Mouse (Mus musculus): ENCODE data around the gene Tpm3. TPM values are rescaled to one million over a fixed set of nuclear protein-coding genes. Genes with fewer than 3 reads are reported as not detected.
"Not testable (repeated sequence)": the region's sequence is repeated elsewhere in the genome, so short reads cannot be mapped to it uniquely, and the experiment has no call there.

Tpm3 gene
- polyA plus RNA-seq, 1 experiment, result 665 TPM

DNA sequence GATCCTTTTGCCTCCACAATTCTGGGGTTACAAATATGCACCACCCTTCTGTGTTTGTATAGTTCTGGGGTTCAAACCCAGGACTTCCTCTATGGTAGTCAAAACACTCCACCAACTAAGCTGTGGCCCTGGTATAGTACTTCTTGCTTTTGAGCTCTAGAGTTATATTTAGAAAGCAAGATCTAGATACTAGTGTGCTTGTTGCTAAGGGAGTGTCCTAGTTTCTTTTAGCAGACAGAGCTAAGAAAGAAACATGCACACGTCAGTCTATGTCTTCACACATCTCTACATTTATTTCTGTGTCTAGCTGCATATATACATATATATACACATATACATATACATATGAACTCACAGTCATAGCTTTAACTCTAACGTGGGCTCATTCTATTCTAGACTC is 39.3 kb downstream of the Tpm3 start:
- Histone ChIP-seq H3K4me1 (ENCODE audit: control insufficient read depth, insufficient read depth, low read length) (no peaks in the 10 kb centered on the region; the same call in 1 of the 2 replicates), H3K27ac (ENCODE audit: control insufficient read depth, insufficient read depth, low read depth, low read length, poor library complexity) (no peak overlapping the region), H3K4me3 (replicated peaks; ENCODE audit: control insufficient read depth, low read depth, low read length) (no peak overlapping the region)
- TF ChIP-seq POLR2A (IDR thresholded peaks at IDR 0.05; ENCODE audit: borderline replicate concordance, control insufficient read depth, low read depth, low read length), result no peak
- TF ChIP-seq CTCF (IDR thresholded peaks at IDR 0.05; ENCODE audit: control insufficient read depth, insufficient read depth, low read length), result no peak
- 66% methylated on average over 2 of the region's 2 CpGs for WGBS

DNA sequence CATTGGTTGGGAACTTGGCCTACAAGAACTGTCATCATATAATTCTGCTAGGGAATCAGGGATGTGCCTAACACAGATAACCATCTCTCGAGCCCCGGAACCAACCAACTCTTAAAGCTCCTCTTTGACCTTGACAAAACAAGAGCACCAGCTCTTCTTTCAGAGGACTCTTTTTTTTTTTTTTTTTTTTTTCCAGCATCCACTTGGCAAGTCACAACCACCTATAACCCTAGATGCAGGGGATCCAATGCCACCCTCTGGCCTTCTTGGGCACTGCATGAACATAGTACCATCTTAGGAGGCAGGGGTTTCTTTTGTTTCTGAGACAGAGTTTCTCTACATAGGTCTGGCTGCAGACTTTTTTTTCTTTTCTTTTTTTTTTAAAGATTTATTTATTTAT is 41.9 kb downstream of the Tpm3 start:
- no peak overlapping the region for H3K27ac ChIP-seq (ENCODE audit: control insufficient read depth, insufficient read depth, low read depth, low read length, poor library complexity)
- no peak for TF ChIP-seq POLR2A (IDR thresholded peaks at IDR 0.05; ENCODE audit: borderline replicate concordance, control insufficient read depth, low read depth, low read length)
- 0 out of 2 replicates have a peak, but pooled peaks have one; percentile 4 for TF ChIP-seq CTCF (IDR thresholded peaks at IDR 0.05; ENCODE audit: control insufficient read depth, insufficient read depth, low read length)
- H3K4me3 ChIP-seq (replicated peaks; ENCODE audit: control insufficient read depth, low read depth, low read length), result no peak overlapping the region
- WGBS, result 77% methylated on average over 2 of the region's 2 CpGs
- no peaks in the 10 kb centered on the region; the same call in 1 of the 2 replicates for H3K4me1 ChIP-seq (ENCODE audit: control insufficient read depth, insufficient read depth, low read length)

DNA sequence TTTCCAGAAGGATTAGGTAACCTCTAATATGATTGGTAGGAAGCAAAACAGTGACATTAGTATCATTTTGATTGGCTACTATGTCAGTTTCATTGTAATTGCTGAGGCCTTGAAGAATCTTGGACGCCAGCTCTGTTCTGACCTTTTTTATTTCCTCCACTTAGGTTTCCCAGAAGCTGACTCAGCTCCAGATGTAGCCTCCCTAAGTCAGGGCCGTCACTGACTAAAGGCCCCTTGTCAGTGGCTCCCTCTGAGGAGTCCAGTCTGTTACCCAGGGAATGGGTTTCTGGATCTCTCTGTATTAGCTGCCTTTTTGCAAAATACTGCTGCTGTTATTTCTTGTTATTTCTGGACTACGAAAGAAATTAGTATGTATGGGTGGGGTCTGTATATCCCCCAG is 43.1 kb downstream of the Tpm3 start:
- H3K4me3 ChIP-seq (replicated peaks; ENCODE audit: control insufficient read depth, low read depth, low read length), result no peak overlapping the region
- H3K4me1 ChIP-seq (ENCODE audit: control insufficient read depth, insufficient read depth, low read length), result no peaks in the 10 kb centered on the region; the same call in 1 of the 2 replicates
- 63% methylated on average over 3 of the region's 3 CpGs for WGBS
- TF ChIP-seq CTCF (IDR thresholded peaks at IDR 0.05; ENCODE audit: control insufficient read depth, insufficient read depth, low read length) (no peak), POLR2A (IDR thresholded peaks at IDR 0.05; ENCODE audit: borderline replicate concordance, control insufficient read depth, low read depth, low read length) (no peak)
- H3K27ac ChIP-seq (ENCODE audit: control insufficient read depth, insufficient read depth, low read depth, low read length, poor library complexity), result no peak overlapping the region

DNA sequence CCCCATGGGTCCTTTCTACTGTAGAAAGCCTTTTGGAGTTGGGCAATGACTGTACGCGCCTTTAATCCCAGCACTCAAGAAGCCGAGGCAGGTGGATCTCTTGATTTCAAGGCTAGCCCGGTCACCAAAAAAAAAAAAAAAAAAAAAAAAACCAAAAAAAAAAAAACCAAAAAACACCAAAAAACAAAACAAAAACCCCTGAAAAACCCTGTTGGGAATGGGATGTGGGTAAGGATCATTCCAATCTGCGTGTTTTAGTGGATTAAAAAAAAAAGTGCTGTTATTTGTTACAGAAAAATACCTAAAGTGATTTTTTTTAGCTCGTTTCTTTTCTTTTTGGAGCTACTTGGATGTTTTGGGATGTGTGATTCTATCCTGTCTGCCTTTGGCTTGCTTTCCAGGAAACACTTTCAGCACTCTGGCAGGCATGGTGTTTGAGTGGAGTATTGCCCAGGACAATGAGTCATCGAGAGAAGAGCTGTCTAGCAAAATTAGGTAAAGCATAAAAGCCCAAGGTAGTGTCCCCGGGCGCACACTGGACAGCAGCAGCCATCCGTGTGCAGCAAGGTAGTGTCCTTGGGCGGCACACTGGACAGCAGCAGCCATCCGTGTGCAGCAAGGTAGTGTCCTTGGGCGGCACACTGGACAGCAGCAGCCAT is 45.8 kb downstream of the Tpm3 start:
- 78% methylated on average over 13 of the region's 13 CpGs for WGBS
- TF ChIP-seq CTCF (IDR thresholded peaks at IDR 0.05; ENCODE audit: control insufficient read depth, insufficient read depth, low read length), result no peak
- TF ChIP-seq POLR2A (IDR thresholded peaks at IDR 0.05; ENCODE audit: borderline replicate concordance, control insufficient read depth, low read depth, low read length), result no peak
- H3K4me1 ChIP-seq (ENCODE audit: control insufficient read depth, insufficient read depth, low read length), result no peaks in the 10 kb centered on the region

DNA sequence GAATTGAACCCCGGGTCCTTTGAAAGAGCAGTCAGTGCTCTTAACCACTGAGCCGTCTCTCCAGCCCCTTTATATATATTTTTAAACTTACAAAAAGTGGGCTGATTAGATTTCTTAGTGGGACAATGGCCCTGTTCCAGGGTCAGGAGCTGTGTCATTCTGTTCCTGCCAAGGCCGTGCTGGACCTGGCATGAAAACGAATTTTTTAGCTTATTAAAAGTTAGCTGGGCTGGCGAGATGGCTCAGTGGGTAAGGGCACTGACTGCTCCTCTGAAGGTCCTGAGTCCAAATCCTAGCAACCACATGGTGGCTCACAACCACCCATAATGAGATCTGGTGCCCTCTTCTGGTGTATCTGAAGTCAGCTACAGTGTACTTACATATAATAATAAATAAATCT is 49.6 kb downstream of the Tpm3 start:
- 79% methylated on average over 5 of the region's 5 CpGs for WGBS
- H3K4me3 ChIP-seq (replicated peaks; ENCODE audit: control insufficient read depth, low read depth, low read length); H3K27ac ChIP-seq (ENCODE audit: control insufficient read depth, insufficient read depth, low read depth, low read length, poor library complexity); H3K4me1 ChIP-seq (ENCODE audit: control insufficient read depth, insufficient read depth, low read length): not testable (repeated sequence)

More for the DNA sequence above, 45.8 kb downstream of the Tpm3 start:
- H3K4me3 ChIP-seq (replicated peaks; ENCODE audit: control insufficient read depth, low read depth, low read length), result no peak overlapping the region
- no peak overlapping the region for H3K27ac ChIP-seq (ENCODE audit: control insufficient read depth, insufficient read depth, low read depth, low read length, poor library complexity)

DNA sequence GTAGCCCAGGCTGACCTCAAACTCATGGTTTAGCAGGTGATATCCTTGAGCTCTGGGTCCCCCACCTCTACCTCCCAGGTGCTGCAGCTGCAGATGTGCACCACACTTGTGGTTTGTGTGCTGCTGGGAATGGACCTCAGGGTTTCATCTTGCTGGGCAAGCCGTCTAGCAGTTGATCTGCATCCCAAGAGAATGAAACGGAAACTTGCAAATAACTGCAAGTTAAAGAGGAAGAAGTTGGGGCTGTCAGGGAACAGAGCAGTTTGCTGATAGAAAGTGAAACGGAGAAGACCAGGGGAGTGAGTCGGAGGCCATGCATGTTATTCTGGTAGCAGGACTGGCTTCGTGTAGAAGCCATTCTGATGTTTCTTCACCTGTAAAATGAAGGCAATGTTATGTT is 53.3 kb downstream of the Tpm3 start:
- no peak for TF ChIP-seq POLR2A (IDR thresholded peaks at IDR 0.05; ENCODE audit: borderline replicate concordance, control insufficient read depth, low read depth, low read length)
- no peak for TF ChIP-seq CTCF (IDR thresholded peaks at IDR 0.05; ENCODE audit: control insufficient read depth, insufficient read depth, low read length)
- Histone ChIP-seq H3K4me3 (replicated peaks; ENCODE audit: control insufficient read depth, low read depth, low read length) (peak overlapping the region; percentile 37), H3K4me1 (ENCODE audit: control insufficient read depth, insufficient read depth, low read length) (peaks cover 1% of the 10 kb centered on the region; the same call in 1 of the 2 replicates), H3K27ac (ENCODE audit: control insufficient read depth, insufficient read depth, low read depth, low read length, poor library complexity) (peak overlapping the region; percentile 73)
- WGBS, result 5% methylated on average over 5 of the region's 5 CpGs

DNA sequence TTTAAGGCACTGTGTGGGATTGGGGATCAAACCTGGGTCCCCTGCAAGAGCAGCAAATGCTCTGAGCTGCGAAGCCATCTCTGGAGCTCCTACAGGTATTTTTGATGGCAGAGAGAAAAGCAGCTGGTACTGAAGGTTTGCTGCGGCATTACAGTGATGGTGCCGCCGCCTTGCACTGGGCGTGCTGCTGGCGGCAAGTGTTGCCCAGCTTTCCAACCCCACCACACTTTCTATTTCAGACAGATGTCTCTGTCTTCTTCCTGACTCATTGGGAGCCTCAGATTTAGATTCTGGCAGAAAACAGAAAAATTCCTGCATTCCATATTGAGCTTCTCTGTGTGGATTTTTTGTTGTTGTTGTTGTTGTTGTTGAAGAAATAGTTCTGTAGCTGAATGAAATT is 55.4 kb downstream of the Tpm3 start:
- peaks cover 1% of the 10 kb centered on the region; the same call in 1 of the 2 replicates for H3K4me1 ChIP-seq (ENCODE audit: control insufficient read depth, insufficient read depth, low read length)
- no peak overlapping the region for H3K27ac ChIP-seq (ENCODE audit: control insufficient read depth, insufficient read depth, low read depth, low read length, poor library complexity)
- WGBS, result 87% methylated on average over 6 of the region's 6 CpGs
- no peak overlapping the region for H3K4me3 ChIP-seq (replicated peaks; ENCODE audit: control insufficient read depth, low read depth, low read length)
- TF ChIP-seq CTCF (IDR thresholded peaks at IDR 0.05; ENCODE audit: control insufficient read depth, insufficient read depth, low read length) (no peak), POLR2A (IDR thresholded peaks at IDR 0.05; ENCODE audit: borderline replicate concordance, control insufficient read depth, low read depth, low read length) (no peak)

DNA sequence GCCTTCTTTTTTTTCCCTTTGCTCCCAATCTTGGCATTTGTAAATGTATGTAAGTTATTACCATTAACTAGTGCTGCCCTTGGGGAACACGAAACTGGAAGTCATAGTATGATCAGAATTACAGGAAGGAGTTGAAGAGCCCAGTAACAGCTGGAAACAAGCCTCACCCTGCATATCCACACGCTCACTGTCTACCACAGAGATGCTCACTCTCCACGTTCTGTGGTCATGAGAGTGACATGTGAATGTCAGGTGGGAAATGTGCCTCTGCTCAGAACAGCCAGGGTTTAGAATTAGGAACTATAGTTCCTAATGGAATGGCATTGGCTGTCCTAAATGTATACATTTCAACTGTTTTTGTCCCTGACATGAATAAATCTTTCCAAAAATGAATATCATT is 60.3 kb downstream of the Tpm3 start:
- no peak for TF ChIP-seq CTCF (IDR thresholded peaks at IDR 0.05; ENCODE audit: control insufficient read depth, insufficient read depth, low read length)
- no peak for TF ChIP-seq POLR2A (IDR thresholded peaks at IDR 0.05; ENCODE audit: borderline replicate concordance, control insufficient read depth, low read depth, low read length)
- Histone ChIP-seq H3K4me3 (replicated peaks; ENCODE audit: control insufficient read depth, low read depth, low read length) (no peak overlapping the region), H3K4me1 (ENCODE audit: control insufficient read depth, insufficient read depth, low read length) (no peaks in the 10 kb centered on the region), H3K27ac (ENCODE audit: control insufficient read depth, insufficient read depth, low read depth, low read length, poor library complexity) (no peak overlapping the region)
- WGBS, result 37% methylated on average over 3 of the region's 3 CpGs

DNA sequence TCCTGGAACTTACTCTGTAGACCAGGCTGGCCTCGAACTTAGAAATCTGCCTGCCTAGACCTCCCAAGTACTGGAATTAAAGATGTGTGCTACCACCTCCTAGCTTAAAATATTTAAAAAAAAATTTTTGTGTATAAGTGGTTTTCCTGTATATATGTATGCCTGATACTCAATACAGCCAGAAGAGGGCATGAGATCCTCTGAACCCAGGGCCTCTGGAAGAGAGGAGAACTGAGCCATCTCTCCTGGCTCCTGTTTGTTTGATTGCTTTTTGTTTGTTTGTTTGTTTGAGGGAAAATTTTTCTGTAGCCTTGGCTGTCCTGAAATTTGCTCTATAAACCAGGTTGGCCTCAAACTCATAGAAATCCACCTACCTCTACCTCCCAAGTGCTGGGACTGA is 60.9 kb downstream of the Tpm3 start:
- TF ChIP-seq POLR2A (IDR thresholded peaks at IDR 0.05; ENCODE audit: borderline replicate concordance, control insufficient read depth, low read depth, low read length), result no peak
- no peak for TF ChIP-seq CTCF (IDR thresholded peaks at IDR 0.05; ENCODE audit: control insufficient read depth, insufficient read depth, low read length)
- 85% methylated on average over 1 of the region's 1 CpGs for WGBS
- Histone ChIP-seq H3K4me3 (replicated peaks; ENCODE audit: control insufficient read depth, low read depth, low read length) (no peak overlapping the region), H3K4me1 (ENCODE audit: control insufficient read depth, insufficient read depth, low read length) (no peaks in the 10 kb centered on the region), H3K27ac (ENCODE audit: control insufficient read depth, insufficient read depth, low read depth, low read length, poor library complexity) (no peak overlapping the region)

All from bone marrow, adult 2 months (tissue).